Mouse (Mus musculus) lung, postnatal 36 days (tissue): ENCODE data around the gene Scn3a.

Source experiments
- DNase-seq: peaks from one replicate; pipeline ENCODE4 v3.0.0; 2022; ENCODE audit warnings: mixed read lengths

The Scn3a gene

DNA sequence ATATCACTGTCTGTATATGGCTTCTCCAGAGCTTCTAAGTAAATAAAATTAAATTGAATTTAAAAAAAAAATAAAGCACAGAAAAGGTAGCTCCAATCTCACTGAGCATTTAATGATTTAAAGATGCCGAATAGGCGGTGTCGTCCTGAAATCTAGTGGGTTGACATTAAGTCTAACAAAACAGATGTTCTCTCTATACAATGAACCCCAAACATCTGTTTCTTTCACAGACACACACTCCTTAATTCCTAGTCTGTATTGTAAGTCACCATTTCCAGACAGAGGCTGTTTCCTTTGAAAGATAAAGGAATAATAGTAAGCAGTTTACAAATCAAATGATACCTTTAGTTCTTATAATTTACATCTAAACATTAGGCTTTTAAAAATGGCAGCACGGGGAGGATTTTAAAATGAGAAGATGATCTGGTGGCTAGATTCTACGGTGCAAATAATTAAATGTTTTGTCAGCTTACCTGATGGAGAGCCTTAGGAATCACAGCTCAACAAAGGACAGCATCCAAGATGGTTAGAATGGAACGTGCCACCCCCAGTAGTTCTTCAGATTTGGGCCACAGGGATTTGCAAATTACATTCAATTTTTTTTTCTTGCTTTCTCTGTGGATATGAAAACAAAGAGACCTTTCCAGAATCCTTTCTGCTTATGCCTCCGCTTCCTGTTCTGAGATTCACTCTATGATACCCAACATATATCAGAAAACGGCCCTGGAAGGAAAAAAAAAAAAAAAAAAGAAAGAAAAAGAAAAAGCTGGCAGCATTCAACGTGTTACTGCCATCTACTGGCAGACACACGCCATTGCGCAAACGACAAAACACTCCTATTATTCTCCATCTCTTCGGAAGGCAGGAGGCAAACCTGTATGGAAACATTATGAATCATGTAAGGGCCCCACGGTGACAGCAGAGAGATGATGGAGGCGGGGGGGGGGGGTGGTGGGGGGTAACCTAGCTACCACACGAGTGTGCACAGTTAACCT is at the start of gene Scn3a:
Gene Scn3a, minus strand, starts transcription at position 835 of the 995 bp plus-strand sequence.
- peak; percentile 64 for DNase-seq

DNA sequence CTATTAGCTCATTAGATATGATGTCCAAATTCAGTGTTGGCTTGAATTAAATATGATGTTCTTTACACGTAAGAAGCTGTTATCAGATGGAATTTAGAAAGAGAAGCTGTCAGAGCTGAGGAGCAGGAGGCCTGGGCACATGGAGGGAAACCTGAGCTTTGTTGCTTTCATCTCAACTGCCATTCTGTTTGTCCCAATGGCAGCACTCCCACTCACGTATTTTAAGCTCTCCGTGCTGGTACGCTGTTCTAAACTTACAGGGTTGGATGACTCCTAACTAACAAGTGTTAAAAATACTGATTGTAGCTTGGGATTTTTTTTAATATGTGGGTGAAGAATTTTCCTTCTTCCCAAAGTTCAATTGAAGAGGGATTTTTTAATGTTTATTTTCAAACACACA is 44.5 kb upstream of the Scn3a start:
- no peak for DNase-seq

DNA sequence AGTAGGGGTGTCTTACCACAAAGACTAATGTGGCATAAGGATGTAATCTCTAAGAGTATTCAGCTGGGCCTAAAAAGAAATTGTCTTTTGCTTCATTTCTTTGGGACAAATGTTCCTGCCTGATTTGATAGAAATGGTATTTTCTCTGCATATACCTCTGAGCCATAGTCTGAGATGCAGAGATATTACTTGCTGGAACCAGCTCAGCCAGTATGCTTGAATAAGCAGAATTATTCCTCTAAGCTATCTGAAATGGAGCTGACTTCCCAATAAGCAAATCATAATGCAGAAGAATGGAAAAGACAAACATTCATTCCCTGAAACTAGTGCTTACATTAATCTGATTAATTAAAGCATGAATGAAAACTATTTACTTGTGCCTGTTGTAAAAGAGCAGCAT is 40.4 kb upstream of the Scn3a start:
- DNase-seq: no peak

DNA sequence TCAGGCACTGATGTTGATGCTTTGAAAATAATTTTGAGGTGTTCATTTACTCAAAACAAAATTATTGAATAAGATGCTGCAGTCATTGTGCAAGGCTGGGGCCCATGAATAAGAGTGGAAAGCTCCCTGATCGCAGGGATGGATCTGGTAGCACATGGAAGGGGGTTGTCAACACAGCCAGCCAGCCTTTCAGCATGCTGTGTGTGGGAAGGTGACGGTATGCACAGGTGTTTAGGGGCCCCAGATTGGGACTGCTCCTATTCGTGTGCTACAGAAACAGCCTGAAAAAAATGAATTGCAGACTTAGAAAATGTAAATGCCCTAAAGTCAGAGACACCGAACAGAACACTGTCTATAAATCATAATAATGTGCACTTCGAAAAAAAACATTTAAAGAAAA is 20.3 kb upstream of the Scn3a start:
- DNase-seq: no peak

DNA sequence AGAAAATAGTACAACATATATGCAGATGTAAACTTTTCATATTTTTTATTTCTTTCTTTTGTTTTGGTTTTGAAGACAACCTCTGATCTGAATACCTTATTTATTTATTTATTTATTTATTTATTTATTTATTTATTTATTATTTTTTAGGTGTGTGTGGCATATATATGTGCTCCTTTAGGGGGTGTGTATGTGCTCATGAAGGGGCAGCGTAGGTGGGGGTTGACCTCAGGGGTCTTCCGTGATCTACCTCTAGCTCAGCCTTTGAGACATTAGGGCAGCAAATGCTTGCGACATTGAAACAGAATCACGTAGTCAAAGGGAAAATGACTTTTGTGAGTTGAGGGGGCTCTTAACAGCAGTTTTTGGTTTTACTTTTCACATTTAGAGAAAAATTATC is 498 bp upstream of the Scn3a start:
- no peak for DNase-seq

DNA sequence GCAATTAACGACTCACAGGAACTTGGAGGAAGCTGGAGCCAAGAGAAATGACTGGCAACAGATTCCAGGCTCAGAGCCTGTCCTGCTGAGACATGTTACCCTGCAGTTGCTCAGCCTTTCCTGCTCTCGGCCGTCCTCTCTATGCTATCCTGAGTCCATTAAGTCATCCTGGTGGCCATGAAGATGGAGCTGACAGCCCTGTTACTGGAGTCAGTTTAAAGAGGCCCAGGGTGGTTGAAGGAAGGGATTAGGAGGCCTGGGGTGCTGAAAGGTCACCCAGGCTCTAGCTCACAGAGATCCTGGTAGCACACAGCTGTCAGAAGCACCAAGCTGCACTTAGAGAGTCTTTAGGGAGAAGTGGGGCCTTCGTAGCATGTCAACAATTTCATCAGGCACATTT is 3.5 kb downstream of the Scn3a start:
- peak; percentile 40 for DNase-seq

DNA sequence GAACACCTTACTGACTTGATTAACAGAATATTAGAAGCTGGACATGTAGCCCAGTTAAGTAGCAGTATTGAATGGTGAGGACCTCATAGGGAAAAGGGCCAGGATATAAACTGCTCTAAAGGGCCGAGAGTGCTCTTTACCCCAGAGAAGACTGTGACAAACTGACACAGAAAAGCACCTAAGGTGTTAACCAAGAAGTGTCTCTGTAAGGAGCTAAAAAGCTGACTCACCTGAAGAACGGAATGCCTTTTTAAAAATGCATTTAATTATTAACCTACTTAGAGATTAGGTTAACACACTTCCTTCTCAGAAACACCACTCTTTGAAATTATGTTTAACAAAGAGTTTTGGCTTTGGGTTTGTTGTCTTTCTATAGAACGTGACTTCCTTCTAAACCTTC is 9.7 kb downstream of the Scn3a start:
- no peak for DNase-seq

DNA sequence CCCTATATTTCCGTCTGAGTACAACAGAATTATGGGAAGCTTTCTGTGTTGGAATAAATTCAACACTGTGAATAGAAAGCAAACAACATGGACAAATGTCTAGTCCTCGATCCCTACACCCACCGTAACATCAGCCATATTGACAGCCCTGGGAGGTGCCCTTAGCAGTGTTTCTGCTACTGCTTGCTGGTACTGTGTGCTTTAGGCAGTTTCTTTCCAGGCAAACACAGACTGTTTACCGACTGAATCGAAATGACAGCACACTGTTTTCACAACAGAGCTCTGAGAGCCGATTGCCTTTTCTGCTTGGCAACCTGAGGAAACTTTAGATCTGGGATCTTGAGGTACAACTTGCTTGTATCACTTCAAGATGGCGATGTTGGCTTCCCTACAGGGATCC is 12.8 kb downstream of the Scn3a start:
- DNase-seq: no peak

DNA sequence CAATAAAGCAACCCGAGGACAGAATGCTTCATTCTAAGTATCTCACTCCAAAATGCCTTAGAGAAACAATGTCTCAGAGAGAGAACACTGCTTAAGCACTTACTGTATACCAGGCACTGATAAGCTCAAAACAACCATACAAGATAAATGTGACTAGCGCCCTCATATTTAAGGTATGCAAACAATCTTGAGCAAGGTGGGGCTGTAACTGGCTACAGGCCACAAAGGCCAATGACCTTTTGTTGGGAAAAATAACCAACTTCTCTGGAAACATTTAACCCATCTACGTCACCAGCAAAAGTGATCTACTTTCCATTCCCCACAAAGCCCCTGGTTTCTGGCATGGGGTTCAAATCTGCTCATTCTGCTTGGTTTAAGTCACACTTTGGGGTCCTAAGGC is 14.0 kb downstream of the Scn3a start:
- DNase-seq: no peak

DNA sequence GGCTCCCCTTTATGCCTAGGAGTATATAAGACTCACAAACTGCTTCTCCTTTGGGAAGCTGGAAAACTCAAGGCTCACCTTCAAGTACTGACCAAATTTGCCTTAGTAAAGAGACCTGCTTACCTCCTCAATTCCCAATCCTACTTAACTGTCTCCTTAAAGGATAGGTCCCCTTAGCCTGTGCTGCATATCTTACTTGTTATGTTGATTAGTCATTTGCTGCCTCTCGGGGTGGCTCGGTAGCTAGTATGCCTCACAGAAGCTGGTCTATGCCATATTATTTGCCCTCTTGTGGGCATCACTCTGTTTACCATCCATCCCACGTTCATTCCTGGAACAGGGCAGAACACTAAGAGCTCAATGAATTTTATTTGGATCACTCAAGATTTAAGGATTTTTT is 14.7 kb downstream of the Scn3a start:
- DNase-seq: no peak

DNA sequence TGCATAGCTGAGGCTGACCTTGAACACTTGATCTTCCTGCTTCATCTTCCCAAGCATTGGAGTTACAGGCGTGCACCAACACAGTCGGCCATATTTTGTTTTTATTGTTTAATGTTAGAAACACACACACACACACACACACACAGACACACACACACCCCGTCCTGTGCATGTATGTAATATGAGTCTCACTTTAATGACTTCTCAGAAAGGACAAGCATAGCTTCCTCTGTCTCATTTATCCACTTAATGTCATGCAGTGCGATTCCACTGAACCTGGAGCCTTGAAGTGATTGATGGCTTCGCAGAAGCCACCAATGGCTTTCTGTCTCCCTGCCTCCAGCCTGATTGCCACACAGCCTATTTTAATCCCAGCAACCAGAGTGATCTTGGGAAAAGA is 15.2 kb downstream of the Scn3a start:
- DNase-seq: no peak

DNA sequence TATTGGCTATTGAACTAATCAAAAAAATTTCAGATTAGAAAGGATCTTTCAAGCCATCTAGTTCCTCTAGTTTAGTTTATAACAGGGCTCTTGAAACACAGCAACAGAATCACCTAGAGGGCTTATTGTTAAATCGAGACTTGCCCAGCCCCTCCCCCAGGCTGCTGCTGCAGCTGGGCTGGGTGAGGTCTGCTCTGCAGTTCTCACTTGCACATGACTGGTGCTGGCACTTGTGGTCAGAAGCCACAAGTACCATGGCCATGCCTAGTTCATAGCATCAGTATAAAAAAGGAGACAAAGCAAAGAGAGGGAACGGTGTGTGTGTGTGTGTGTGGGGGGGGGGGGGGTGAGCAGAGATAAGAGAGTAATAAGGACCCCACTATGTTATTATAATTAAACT is 15.7 kb downstream of the Scn3a start:
- DNase-seq: peak; percentile 16

DNA sequence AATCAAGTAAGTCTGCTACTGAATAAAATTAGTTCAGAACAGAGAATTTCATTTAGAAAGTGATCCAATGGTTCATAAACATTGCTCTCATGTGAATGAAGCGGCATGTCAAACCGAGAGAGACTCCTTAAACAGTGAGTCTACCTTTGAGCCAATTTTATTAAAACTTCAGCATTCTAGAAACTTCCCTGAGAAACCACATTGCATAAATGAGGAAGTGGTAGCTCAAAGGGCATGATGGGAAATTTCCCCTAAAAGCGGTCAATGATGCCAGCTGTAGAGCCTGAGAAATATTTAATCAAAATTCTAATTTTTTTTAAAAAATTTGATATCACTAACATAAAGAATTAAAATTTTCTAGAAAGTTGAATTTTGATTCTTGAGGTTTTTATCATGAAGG is 16.9 kb downstream of the Scn3a start:
- DNase-seq: no peak

DNA sequence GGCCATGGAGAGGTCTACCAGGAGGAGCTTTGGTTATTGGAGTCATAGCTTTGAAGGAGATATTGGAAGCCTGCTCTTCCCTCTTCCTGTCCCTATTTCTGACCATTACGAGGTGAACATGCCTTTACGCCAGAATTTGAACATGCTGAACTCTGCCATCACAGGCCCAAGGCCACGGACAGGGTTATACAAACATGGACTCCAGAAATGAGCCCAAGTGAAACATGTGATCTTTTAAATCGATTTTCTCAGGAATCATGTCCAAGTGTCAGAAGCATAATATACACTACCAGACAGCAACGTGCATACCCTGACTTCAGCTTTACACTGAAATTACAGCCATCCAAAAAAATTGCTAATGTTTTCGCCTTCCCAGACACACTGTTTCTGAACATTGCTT is 18.8 kb downstream of the Scn3a start:
- DNase-seq: no peak

DNA sequence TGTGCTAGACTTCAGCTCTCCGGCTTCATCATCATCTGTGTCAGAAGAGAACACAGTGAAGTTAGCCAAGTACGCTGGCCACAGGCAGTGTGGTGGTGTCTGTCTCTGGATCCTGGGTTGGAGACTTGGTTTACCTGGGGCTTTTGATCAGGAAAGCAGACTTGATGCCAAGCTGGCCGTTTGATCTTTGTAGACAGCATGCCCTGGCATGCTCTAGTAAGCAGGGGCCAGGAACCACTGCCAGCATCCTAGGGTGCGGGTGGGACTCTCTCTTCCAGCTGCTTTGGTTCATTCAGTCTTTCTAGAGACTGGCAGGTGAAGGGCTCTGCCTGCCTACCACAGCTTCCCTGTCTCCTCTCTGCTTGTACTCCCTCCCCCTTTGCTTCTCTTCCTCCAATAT is 20.1 kb downstream of the Scn3a start:
- no peak for DNase-seq

DNA sequence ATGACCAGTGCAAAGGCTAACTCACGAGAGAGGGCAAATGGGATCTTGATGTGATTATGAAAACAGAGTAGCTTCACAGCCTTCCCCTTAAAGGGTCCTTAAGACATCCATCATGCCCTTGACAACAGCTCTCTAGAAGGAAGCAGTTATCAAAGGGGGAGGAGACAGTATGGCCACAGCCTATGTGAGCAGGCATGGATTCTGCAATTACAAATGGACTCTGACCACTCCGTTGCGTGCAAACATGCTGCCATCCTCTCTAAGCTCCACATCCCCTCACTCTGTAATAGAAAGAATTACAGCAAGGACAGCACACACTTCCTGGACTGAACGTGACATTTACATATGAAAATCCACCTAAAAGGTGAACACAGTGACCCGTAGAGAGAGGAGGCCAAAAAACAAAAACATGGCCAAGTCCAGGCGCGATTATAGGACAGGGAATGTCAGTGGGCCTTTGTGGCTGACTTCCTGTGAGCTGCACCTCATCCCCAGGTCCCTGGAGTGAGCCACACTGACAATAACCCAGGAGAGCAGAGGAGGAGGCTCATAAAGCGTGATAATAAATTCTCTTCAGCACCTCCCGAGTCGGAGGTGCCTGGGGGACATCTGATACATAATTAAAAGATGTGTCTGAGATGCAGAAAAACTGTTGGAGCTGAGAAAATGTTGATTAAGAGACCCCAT is 24.4 kb downstream of the Scn3a start:
- DNase-seq: no peak

DNA sequence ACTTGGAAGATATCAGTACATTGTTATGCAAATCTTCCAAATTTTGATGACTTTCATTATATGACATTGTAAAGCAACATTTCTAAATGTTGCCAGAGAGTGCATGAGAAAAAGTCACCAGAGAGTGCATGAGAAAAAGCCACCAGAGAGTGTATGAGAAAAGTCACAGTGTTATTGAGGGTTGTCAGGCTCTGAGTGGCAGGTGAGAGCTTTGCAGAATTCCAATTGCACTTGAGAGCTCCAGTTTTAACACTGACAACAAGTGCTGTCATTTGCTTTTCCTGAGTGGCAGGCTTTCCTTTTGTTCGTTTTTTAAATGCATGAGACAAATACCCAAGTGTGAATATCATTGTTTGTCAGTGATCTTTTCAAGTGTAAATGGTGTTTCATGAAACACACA is 25.6 kb downstream of the Scn3a start:
- no peak for DNase-seq

DNA sequence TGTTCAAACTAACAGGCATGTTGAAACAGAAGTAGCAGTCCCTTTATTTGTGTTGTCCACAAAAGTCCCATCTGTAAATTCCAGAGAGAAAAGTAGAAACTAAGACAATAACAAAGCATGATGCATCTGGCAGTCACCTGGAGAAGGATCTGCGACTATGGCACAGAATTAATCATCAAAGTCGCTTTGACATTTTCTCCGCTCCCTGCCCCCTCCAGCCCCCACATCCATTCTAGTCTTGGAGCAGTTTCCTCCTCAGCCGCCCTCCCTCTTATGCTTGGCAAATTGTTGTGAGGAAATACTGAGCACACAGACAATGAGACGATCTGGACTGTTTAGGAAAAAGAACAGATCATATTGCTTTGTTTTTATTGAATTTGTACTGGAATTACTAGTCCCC is 29.0 kb downstream of the Scn3a start:
- DNase-seq: no peak

DNA sequence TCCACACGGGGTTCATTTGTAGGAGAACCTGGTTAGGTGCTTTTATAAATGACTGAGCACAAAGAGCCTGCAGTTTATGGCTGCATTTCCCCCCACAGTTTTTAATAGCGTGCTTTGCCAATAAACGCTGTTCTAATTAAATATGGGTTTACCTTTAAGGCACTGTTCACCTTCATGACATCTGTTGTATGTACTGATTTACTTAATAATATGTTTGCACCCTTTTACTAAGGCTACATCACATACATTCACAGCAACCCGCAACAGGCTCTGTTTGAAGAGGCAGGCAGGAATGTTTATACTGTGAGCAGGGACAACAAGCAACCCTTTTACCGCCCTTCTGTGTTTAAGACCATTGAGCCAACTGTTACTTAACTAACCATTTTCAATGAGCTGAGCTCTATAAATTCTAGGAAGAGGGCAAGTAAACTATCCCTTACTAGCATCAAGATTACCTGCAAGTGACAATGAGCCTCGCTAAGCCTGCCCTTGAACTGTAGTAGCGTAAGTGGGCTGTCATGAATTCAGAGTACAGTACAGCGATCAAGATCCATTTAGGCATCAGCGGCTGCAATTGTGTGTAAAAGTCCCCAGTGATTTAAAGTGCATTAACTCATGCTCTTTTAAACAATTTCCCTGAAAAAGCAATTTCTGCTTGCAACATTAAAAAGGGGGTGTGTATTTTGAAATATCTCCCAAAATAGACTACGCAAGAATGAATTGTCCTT is 35.1 kb downstream of the Scn3a start:
- DNase-seq: no peak

DNA sequence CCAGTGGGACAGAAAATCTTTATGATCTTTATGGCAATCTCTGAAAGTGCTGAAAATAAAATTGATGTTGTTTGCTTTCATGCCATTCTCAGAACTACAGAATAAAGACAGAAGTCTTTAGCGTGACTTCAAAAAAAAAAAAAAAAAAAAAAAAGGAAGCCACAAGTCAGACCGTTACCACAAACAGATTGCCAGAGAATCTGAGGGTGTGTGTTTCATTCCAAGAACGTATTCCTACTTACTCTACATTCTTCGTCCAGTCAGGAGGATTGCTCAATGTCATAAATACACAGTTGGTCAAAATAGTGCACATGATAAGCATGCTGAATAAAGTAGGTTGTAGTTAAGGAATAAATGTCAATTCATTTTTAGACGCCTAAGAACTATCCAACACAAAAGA is 38.3 kb downstream of the Scn3a start:
- no peak for DNase-seq

DNA sequence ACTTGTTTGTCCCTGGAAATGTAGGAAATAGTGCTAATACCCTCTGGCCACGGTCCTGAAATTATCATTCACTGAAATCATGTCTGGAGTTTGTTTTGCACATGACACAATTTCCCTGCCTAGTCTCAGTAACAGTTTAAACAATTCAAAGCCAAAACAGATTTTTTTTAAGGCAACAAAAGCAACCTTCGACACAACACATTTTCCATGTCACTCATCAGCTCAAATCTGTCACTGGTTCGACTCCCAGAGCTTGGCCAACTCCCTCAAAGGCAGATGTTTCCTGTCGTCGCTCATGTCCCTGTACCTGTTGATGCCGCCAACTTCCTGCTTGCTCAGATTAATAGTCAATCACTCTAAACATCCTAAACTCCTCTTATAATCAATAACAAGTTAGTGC is 50.7 kb downstream of the Scn3a start:
- DNase-seq: peak; percentile 68

DNA sequence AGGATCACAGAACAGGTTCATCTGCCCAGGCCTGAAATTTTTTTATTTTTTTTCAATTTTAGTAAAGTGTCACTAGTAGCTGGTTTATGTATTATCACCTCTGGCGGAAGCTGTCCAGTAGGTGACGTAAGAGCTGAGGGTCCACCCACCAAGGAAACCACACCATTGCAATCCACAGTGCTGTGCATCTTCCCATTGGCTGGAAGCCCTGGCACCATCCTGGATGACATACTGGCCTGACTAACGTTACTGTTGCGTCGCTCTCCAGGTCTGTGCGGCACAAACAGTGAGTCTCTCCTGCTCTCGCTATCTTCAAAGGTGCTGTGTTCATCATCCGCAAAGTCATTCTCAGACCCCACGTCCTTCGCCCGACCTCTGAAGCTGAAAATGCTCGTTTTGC is 59.2 kb downstream of the Scn3a start:
- DNase-seq: no peak

DNA sequence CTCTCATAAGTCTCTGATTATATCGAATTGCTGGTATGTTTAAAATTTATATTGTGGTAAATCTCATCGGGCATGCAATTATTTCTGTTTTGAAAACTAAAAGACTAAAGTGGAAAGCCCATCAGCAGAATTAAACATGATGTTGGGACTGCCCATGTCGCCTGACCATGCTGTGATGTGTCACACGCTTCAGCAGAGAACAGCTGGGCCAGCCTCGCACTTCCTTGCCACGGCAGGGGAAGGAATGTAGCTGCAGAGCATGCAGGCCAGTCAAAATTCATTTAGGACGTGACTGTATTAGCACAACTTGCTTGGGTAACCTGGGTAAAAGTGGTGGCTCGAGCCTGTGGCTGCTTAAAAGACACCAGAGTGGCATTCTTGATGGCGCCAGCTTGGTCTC is 77.0 kb downstream of the Scn3a start:
- DNase-seq: no peak

DNA sequence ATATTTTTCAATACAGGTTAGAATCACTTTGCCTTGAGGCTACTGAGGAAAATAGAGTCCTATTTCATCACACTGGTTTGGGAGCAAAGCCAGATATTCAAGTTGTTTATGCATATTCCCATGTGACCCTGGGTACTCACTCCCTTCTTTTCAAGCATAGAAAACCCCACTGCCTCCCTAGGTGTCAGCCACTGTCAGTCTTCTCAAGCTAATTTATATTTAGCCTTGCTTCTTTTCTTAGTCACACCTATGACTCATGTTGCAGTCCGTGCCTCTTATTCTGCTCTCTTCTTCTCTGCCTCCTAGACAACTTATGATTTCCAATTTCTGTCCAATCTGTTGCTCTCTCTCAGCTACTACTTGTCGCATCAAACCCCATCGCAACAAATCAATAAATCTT is 84.0 kb downstream of the Scn3a start:
- DNase-seq: no peak
